Mouse (Mus musculus): ENCODE measurements around the gene Myh14. TPM values are rescaled to one million over a fixed set of nuclear protein-coding genes. Genes with fewer than 3 reads are reported as not detected.

Myh14 gene
- polyA plus RNA-seq, 1 experiment = 14.7 TPM

GRCm38 (mm10) chr7:44565414-44565813 is 105.2 kb downstream of the Myh14 start:
- Histone ChIP-seq H3K36me3 (ENCODE audit: control insufficient read depth, insufficient read depth, low read length, poor library complexity, severe bottlenecking) (no peaks in the 10 kb centered on the region), H3K9ac (ENCODE audit: low read depth, poor library complexity, severe bottlenecking) (no peak overlapping the region), H3K27ac (ENCODE audit: insufficient read depth, low read length) (no peak overlapping the region), H3K4me1 (ENCODE audit: control insufficient read depth, insufficient read depth, low read length) (no peaks in the 10 kb centered on the region), H3K4me3 (ENCODE audit: low read depth, low read length) (no peak overlapping the region), H3K27me3 (ENCODE audit: control insufficient read depth, insufficient read depth, low read length, poor library complexity, severe bottlenecking) (no peaks in the 10 kb centered on the region), H3K9me3 (replicated peaks; ENCODE audit: control insufficient read depth, insufficient read depth, low read length, poor library complexity, severe bottlenecking) (no peaks in the 10 kb centered on the region)
- TF ChIP-seq POLR2A (IDR thresholded peaks at IDR 0.05; ENCODE audit: insufficient read depth, low read length) (no peak), EP300 (IDR thresholded peaks at IDR 0.05; ENCODE audit: insufficient read depth, low read depth, low read length) (no peak), CTCF (IDR thresholded peaks at IDR 0.05; ENCODE audit: low read depth, low read length) (no peak)

DNA sequence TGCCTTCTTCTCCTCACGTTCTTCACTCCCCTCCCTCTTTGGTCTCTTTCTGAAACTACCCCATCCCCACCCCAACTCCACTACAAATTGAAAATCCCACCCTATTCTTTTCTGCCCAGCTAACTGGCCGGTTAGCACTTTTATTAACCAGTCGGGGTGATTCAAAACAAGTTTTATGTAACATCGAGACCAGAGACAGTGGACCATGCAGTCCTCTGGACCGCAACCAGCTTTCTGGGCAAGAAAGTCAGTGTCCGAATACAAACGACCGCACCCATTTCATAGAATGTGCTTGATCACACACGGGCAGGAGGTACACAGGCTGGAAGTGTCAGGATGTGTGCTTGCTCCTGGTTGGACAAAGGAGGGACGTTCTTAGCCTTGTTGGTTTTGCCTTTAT is 106.2 kb downstream of the Myh14 start:
- no peak overlapping the region for H3K27ac ChIP-seq (ENCODE audit: insufficient read depth, low read length)
- TF ChIP-seq POLR2A (IDR thresholded peaks at IDR 0.05; ENCODE audit: insufficient read depth, low read length) = no peak
- TF ChIP-seq EP300 (IDR thresholded peaks at IDR 0.05; ENCODE audit: insufficient read depth, low read depth, low read length) = no peak
- no peak for TF ChIP-seq CTCF (IDR thresholded peaks at IDR 0.05; ENCODE audit: low read depth, low read length)
- H3K4me3 ChIP-seq (ENCODE audit: low read depth, low read length) = no peak overlapping the region
- no peaks in the 10 kb centered on the region for H3K27me3 ChIP-seq (ENCODE audit: control insufficient read depth, insufficient read depth, low read length, poor library complexity, severe bottlenecking)
- H3K36me3 ChIP-seq (ENCODE audit: control insufficient read depth, insufficient read depth, low read length, poor library complexity, severe bottlenecking) = no peaks in the 10 kb centered on the region
- no peak overlapping the region for H3K9ac ChIP-seq (ENCODE audit: low read depth, poor library complexity, severe bottlenecking)
- no peaks in the 10 kb centered on the region for H3K4me1 ChIP-seq (ENCODE audit: control insufficient read depth, insufficient read depth, low read length)
- H3K9me3 ChIP-seq (replicated peaks; ENCODE audit: control insufficient read depth, insufficient read depth, low read length, poor library complexity, severe bottlenecking) = no peaks in the 10 kb centered on the region

DNA sequence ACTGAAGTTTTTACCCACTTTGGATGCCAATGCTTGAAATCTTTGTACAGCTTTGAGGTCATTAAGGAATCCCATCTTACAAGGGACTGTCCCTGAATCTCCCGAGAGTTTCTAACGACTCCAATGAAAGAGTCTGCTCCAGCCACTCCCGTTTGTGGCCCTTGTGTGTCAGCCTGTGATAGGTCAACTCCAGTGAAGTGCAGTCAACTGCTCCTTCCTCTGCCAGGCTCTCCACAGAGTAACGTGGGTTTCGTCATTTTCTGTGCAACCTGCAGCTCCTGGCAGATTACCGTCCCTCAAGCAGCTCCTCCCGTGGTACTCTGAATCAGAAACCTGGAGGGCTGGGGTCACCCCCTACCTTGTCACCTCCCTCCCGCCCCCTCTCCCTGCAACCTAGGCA is 107.4 kb downstream of the Myh14 start:
- H3K4me1 ChIP-seq (ENCODE audit: control insufficient read depth, insufficient read depth, low read length) = no peaks in the 10 kb centered on the region
- H3K27ac ChIP-seq (ENCODE audit: insufficient read depth, low read length) = no peak overlapping the region
- TF ChIP-seq POLR2A (IDR thresholded peaks at IDR 0.05; ENCODE audit: insufficient read depth, low read length) = no peak
- TF ChIP-seq CTCF (IDR thresholded peaks at IDR 0.05; ENCODE audit: low read depth, low read length) = no peak
- no peak for TF ChIP-seq EP300 (IDR thresholded peaks at IDR 0.05; ENCODE audit: insufficient read depth, low read depth, low read length)
- H3K9ac ChIP-seq (ENCODE audit: low read depth, poor library complexity, severe bottlenecking) = no peak overlapping the region
- no peaks in the 10 kb centered on the region for H3K9me3 ChIP-seq (replicated peaks; ENCODE audit: control insufficient read depth, insufficient read depth, low read length, poor library complexity, severe bottlenecking)
- no peak overlapping the region for H3K4me3 ChIP-seq (ENCODE audit: low read depth, low read length)
- no peaks in the 10 kb centered on the region for H3K36me3 ChIP-seq (ENCODE audit: control insufficient read depth, insufficient read depth, low read length, poor library complexity, severe bottlenecking)
- H3K27me3 ChIP-seq (ENCODE audit: control insufficient read depth, insufficient read depth, low read length, poor library complexity, severe bottlenecking) = no peaks in the 10 kb centered on the region

DNA sequence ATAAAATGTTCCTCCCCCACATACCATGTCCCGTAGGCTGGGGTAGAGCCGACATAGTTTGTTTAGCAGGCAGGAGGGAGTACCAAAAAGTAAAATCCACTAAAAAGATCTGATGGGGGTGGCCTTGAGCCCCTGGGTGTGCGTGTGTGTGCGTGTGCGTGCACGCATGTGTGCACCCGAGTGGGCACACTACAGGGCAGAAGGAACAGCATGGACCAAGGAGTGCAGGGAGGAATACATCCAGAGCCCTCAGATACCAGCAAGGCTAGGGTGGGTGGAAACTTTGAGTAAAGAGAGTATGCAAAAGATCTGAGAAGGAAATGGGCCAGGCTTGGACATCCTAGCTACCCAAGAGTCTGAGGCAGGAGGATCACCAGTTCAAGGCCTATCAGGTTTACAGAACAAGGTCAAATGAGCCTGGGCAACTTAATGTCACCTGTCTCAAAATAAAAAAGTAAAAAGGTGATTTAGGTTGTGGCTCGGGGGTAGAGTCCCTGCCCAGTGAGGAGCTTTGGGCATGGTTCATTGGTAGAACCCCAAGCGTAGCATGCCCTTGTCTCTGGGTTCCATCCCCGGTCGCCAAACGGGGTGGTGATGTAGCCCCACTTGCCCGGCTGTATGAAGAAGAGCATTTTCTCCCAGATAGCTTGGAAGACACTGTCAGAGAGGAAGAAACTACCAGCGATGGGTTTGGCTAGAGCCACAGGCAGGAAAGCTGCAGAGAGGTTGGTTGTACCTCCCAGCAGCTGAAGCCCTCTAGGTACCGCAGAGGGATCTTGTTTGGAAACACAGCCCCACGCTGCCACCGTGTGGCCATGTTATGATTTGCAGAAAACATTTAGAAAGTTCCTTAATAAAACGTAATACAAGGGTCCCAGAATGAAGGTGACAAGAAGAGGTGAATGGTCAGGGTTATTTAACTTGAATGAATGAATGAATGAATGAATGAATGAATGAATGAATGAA is 109.9 kb downstream of the Myh14 start:
- Histone ChIP-seq H3K36me3 (ENCODE audit: control insufficient read depth, insufficient read depth, low read length, poor library complexity, severe bottlenecking) (no peaks in the 10 kb centered on the region), H3K27ac (ENCODE audit: insufficient read depth, low read length) (no peak overlapping the region), H3K9ac (ENCODE audit: low read depth, poor library complexity, severe bottlenecking) (no peak overlapping the region), H3K4me1 (ENCODE audit: control insufficient read depth, insufficient read depth, low read length) (no peaks in the 10 kb centered on the region), H3K27me3 (ENCODE audit: control insufficient read depth, insufficient read depth, low read length, poor library complexity, severe bottlenecking) (no peaks in the 10 kb centered on the region), H3K9me3 (replicated peaks; ENCODE audit: control insufficient read depth, insufficient read depth, low read length, poor library complexity, severe bottlenecking) (no peaks in the 10 kb centered on the region), H3K4me3 (ENCODE audit: low read depth, low read length) (no peak overlapping the region)
- TF ChIP-seq EP300 (IDR thresholded peaks at IDR 0.05; ENCODE audit: insufficient read depth, low read depth, low read length) = no peak
- TF ChIP-seq CTCF (IDR thresholded peaks at IDR 0.05; ENCODE audit: low read depth, low read length) = peak; percentile 80

GRCm38 (mm10) chr7:44557629-44558028 is 113.0 kb downstream of the Myh14 start:
- no peak overlapping the region for H3K27ac ChIP-seq (ENCODE audit: insufficient read depth, low read length)
- no peaks in the 10 kb centered on the region for H3K36me3 ChIP-seq (ENCODE audit: control insufficient read depth, insufficient read depth, low read length, poor library complexity, severe bottlenecking)
- H3K4me3 ChIP-seq (ENCODE audit: low read depth, low read length) = no peak overlapping the region
- H3K4me1 ChIP-seq (ENCODE audit: control insufficient read depth, insufficient read depth, low read length) = peaks cover 1% of the 10 kb centered on the region
- TF ChIP-seq POLR2A (IDR thresholded peaks at IDR 0.05; ENCODE audit: insufficient read depth, low read length) = no peak
- TF ChIP-seq CTCF (IDR thresholded peaks at IDR 0.05; ENCODE audit: low read depth, low read length) = no peak
- TF ChIP-seq EP300 (IDR thresholded peaks at IDR 0.05; ENCODE audit: insufficient read depth, low read depth, low read length) = no peak
- H3K9ac ChIP-seq (ENCODE audit: low read depth, poor library complexity, severe bottlenecking) = no peak overlapping the region
- no peaks in the 10 kb centered on the region for H3K9me3 ChIP-seq (replicated peaks; ENCODE audit: control insufficient read depth, insufficient read depth, low read length, poor library complexity, severe bottlenecking)
- H3K27me3 ChIP-seq (ENCODE audit: control insufficient read depth, insufficient read depth, low read length, poor library complexity, severe bottlenecking) = no peaks in the 10 kb centered on the region

Other genes starting within 250 kb of the Myh14 start
- not detected in 2 replicates for gene Lrrc4b, start 241.8 kb downstream of the Myh14 start, polyA plus RNA-seq (2011; ENCODE audit: insufficient read depth, insufficient read length, low read depth, missing spikeins)
- not detected in 2 replicates for gene Aspdh, start 205.5 kb downstream of the Myh14 start, polyA plus RNA-seq (2011; ENCODE audit: insufficient read depth, insufficient read length, low read depth, missing spikeins)
- gene Josd2, start 202.9 kb downstream of the Myh14 start, polyA plus RNA-seq (2011; ENCODE audit: insufficient read depth, insufficient read length, low read depth, missing spikeins) = 9.7 and 12.3 TPM in 2 replicates
- gene Emc10, start 174.3 kb downstream of the Myh14 start, polyA plus RNA-seq (2011; ENCODE audit: insufficient read depth, insufficient read length, low read depth, missing spikeins) = 67.7 and 75.3 TPM in 2 replicates
- 5.6 and 7.4 TPM in 2 replicates for gene Fam71e1, start 174.3 kb downstream of the Myh14 start, polyA plus RNA-seq (2011; ENCODE audit: insufficient read depth, insufficient read length, low read depth, missing spikeins)
- gene Mybpc2, start 146.2 kb downstream of the Myh14 start, polyA plus RNA-seq (2011; ENCODE audit: insufficient read depth, insufficient read length, low read depth, missing spikeins) = 2.3 and 2.5 TPM in 2 replicates
- 1.4 and 2.4 TPM in 2 replicates for gene Spib, start 138.8 kb downstream of the Myh14 start, polyA plus RNA-seq (2011; ENCODE audit: insufficient read depth, insufficient read length, low read depth, missing spikeins)
- gene Pold1, start 122.0 kb downstream of the Myh14 start, polyA plus RNA-seq (2011; ENCODE audit: insufficient read depth, insufficient read length, low read depth, missing spikeins) = 81.9 and 86.6 TPM in 2 replicates
- gene Nr1h2, start 116.9 kb downstream of the Myh14 start, polyA plus RNA-seq (2011; ENCODE audit: insufficient read depth, insufficient read length, low read depth, missing spikeins) = 67.6 and 95.7 TPM in 2 replicates
- 0.97 and 1.1 TPM in 2 replicates for gene Napsa, start 98.5 kb downstream of the Myh14 start, polyA plus RNA-seq (2011; ENCODE audit: insufficient read depth, insufficient read length, low read depth, missing spikeins)
- gene Kcnc3, start 80.2 kb downstream of the Myh14 start, polyA plus RNA-seq (2011; ENCODE audit: insufficient read depth, insufficient read length, low read depth, missing spikeins) = 12.3 and 15.5 TPM in 2 replicates
- 1.8 and 2.2 TPM in 2 replicates for gene Izumo2, start 37.9 kb upstream of the Myh14 start, polyA plus RNA-seq (2011; ENCODE audit: insufficient read depth, insufficient read length, low read depth, missing spikeins)
- 52.2 and 62.7 TPM in 2 replicates for gene Vrk3, start 77.6 kb upstream of the Myh14 start, polyA plus RNA-seq (2011; ENCODE audit: insufficient read depth, insufficient read length, low read depth, missing spikeins)
- 24.4 and 28.4 TPM in 2 replicates for gene Zfp473, start 80.2 kb upstream of the Myh14 start, polyA plus RNA-seq (2011; ENCODE audit: insufficient read depth, insufficient read length, low read depth, missing spikeins)
- gene Nup62, start 145.2 kb upstream of the Myh14 start, polyA plus RNA-seq (2011; ENCODE audit: insufficient read depth, insufficient read length, low read depth, missing spikeins) = 90.6 and 109 TPM in 2 replicates
- gene Il4i1, start 145.5 kb upstream of the Myh14 start, polyA plus RNA-seq (2011; ENCODE audit: insufficient read depth, insufficient read length, low read depth, missing spikeins) = 4.7 and 6.4 TPM in 2 replicates
- 9.6 and 14.6 TPM in 2 replicates for gene Atf5, start 145.8 kb upstream of the Myh14 start, polyA plus RNA-seq (2011; ENCODE audit: insufficient read depth, insufficient read length, low read depth, missing spikeins)
- gene Akt1s1, start 178.1 kb upstream of the Myh14 start, polyA plus RNA-seq (2011; ENCODE audit: insufficient read depth, insufficient read length, low read depth, missing spikeins) = 38.1 and 38.3 TPM in 2 replicates
- gene Tbc1d17, start 178.2 kb upstream of the Myh14 start, polyA plus RNA-seq (2011; ENCODE audit: insufficient read depth, insufficient read length, low read depth, missing spikeins) = 33.9 and 46.7 TPM in 2 replicates
- gene Pnkp, start 186.3 kb upstream of the Myh14 start, polyA plus RNA-seq (2011; ENCODE audit: insufficient read depth, insufficient read length, low read depth, missing spikeins) = 22.3 and 30.3 TPM in 2 replicates
- 153 and 160 TPM in 2 replicates for gene Ptov1, start 198.9 kb upstream of the Myh14 start, polyA plus RNA-seq (2011; ENCODE audit: insufficient read depth, insufficient read length, low read depth, missing spikeins)
- gene Med25, start 221.9 kb upstream of the Myh14 start, polyA plus RNA-seq (2011; ENCODE audit: insufficient read depth, insufficient read length, low read depth, missing spikeins) = 54.0 and 65.6 TPM in 2 replicates
- gene Fuz, start 225.2 kb upstream of the Myh14 start, polyA plus RNA-seq (2011; ENCODE audit: insufficient read depth, insufficient read length, low read depth, missing spikeins) = 15.5 and 17.5 TPM in 2 replicates

Measured in ES-Bruce4 (cell line).